Mouse (Mus musculus) left cerebral cortex, adult 11 months (tissue): ENCODE results near the gene Olfr787.

Experiments used
- DNase-seq: peaks from one replicate; pipeline ENCODE4 v3.0.0; 2022; ENCODE audit warnings: low spot score

Gene Olfr787

DNA sequence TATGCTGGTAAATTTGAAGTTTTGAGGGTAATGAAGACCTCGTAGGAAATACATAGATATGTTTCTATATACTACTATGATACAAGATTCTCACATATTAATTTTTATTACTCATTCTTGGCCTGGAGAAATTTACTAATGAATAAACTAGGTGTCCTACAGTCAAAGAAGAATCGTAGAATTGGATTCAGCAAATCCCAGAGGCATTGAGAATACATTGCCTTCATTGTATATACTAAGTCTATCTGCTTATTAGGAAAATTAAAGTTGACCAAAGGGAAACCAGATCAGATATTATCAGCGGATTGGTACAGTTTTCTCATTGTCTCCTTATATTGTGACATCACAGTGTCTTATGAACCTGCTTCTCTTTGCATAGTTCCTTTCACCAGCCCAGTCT, at the start of gene Olfr787:
Gene Olfr787 (plus strand): TSS at position 301 of the 400 bp plus-strand sequence.
- DNase-seq, result no peak

DNA sequence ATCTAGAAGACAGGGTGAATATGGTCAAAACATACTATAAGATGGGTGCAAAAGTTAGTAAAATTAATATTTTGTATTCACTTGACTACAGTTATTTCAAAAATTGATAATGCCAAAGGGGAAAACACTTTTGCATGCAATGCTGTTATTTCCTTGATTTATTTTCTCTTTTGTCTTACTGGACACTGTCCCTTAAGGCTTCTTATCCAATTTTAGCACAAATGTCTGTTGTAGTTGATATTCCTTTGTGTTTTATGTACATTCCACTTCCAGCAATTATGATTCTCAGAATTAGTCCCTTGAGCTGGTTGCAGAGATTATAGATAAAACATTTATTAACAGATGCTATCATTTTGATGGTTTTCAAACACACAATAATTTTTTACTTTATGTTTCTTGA, 34.7 kb upstream of the Olfr787 start, which contains the start of gene Olfr786:
Gene Olfr786 (plus strand): TSS at position 301 of the 400 bp plus-strand sequence.
- DNase-seq, result no peak

DNA sequence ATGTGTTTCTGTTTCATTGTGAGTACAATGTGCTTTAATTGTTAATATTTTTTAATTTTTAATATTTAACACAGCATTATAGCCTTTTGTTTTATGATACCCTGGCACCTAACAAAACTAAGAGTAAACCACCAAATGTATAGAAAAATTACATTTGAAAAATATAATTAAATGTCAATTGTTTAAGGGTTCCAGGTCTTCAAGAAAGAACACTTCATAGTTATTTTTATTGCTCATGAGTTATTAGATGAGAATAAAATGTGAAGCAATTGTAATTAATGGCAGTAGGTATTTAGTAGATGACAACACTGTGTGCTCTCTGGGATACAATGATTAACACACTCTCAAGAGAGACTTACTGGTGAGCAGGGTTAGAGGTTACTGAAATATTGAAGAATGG, 9.0 kb downstream of the Olfr787 start, which contains the start of gene Olfr788:
Gene Olfr788 (plus strand): TSS at position 301 of the 400 bp plus-strand sequence.
- no peak for DNase-seq

DNA sequence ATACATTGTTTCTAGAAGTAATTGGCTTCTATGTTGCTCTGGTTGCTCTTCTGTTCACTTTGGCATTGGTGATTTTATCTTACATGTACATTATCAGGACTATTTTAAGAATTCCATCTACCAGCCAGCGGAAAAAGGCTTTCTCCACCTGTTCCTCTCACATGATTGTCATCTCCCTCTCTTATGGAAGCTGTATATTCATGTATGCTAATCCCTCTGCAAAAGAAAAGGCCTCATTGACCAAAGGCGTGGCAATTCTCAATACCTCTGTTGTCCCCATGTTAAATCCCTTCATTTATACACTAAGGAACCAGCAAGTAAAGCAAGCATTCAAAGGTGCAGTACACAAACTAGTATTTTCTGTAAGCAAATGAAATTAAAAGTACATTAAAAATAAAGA, 11.6 kb downstream of the Olfr787 start:
- no peak for DNase-seq

DNA sequence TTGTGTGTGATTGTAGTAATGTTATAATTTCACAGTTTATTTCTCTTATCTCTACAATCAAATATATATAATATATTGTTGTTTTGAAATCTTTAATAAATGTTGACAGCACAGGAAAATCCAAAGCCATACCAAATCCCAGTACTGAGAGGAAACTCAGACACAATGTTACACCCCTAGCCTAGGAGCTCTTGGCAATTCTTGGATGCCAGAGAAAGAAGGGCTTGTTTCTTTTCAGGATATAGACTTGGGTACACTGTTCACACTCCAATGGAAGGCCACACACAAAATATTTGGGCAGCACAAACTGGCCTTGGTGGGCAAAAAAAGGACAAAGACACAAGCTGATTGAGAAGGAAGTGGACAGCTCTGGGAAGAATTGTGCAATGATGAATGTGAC, 12.1 kb downstream of the Olfr787 start:
- no peak for DNase-seq

DNA sequence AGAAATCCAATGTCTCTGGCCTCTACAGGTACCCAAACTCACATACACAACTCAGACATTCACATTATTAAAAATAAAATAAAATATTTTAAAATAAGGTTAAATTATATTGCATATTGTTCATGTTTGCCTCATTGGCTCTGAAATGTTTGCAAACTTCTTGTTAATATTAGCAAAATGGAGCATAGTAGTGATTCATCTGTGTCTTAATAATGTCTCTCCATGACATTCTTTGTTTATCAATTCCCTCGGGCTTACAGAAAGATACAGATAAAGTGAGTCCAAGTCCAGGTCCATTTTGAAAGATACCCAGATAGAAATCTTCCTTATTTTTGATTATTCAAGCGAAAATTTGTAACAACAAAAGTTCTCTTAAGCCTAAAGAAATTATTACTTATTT, 22.8 kb downstream of the Olfr787 start, which contains the start of gene Olfr789:
Gene Olfr789 (plus strand): TSS at position 301 of the 400 bp plus-strand sequence.
- DNase-seq, result no peak

DNA sequence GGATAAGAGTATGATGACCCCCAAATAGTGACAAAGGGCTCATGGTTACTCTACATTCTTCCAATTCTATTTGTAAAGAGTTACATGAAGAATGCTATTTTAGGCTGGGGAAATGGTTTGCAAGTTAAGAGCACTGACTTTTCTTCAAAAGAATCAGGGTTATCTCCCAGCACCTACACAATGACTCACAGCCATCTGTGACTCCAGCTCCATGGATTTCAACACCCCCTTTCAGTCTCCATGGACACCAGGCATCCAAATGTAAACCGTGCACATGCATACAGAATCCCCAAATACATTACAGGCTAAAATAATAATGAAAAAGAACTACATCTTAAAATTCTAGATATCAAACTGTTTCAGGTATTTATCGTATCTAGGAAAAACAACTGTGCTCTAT, 28.4 kb downstream of the Olfr787 start:
- DNase-seq, result peak; percentile 1

DNA sequence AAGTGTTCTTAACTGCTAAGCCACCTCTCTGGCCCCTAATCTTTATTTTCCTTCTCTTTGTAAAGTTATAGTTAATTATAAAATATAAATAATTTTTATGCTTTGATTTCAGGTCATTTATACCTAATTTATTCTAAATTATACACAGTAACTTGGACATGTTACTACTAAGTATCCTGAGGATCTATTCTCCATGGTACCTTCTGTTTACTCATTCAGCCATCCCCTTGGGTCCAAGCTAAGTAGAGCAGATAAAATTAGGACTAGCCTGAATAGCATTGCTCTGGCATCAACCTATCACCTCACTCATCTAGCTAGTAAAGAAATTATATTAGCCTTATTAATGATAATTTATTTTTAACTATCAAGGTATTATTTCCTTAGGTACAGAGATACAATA, 36.5 kb downstream of the Olfr787 start, which contains the start of gene Olfr790:
Gene Olfr790 (plus strand): TSS at position 301 of the 400 bp plus-strand sequence.
- DNase-seq, result no peak
